Mouse (Mus musculus): ENCODE measurements around the gene Fbxl7.

Fbxl7 gene

GRCm38 (mm10) chr15:26701949-26702675, 193.3 kb downstream of the Fbxl7 start:
- DNase-seq (ENCODE audit: low spot score in 2 of 2), result no peak

GRCm38 (mm10) chr15:26693075-26693474, 202.3 kb downstream of the Fbxl7 start:
- no peak for DNase-seq (ENCODE audit: low spot score in 2 of 2)

- no peak for DNase-seq (ENCODE audit: low spot score in 2 of 2)
These were observed 206.8 kb downstream of the Fbxl7 start for GRCm38 (mm10) chr15:26688472-26689104.

GRCm38 (mm10) chr15:26687729-26688128, 207.7 kb downstream of the Fbxl7 start:
- no peak for DNase-seq (ENCODE audit: low spot score in 2 of 2)

- no peak for DNase-seq (ENCODE audit: low spot score in 2 of 2)
These were observed 213.1 kb downstream of the Fbxl7 start for GRCm38 (mm10) chr15:26682279-26682678.

- DNase-seq (ENCODE audit: low spot score in 2 of 2), result no peak
These were observed 222.0 kb downstream of the Fbxl7 start for GRCm38 (mm10) chr15:26673239-26673859.

- DNase-seq (ENCODE audit: low spot score in 2 of 2), result no peak
These were observed 240.4 kb downstream of the Fbxl7 start for GRCm38 (mm10) chr15:26654988-26655387.

GRCm38 (mm10) chr15:26642563-26642962, 252.8 kb downstream of the Fbxl7 start:
- no peak for DNase-seq (ENCODE audit: low spot score in 2 of 2)

- no peak for DNase-seq (ENCODE audit: low spot score in 2 of 2)
These were observed 255.7 kb downstream of the Fbxl7 start for GRCm38 (mm10) chr15:26639726-26640125.

- no peak for DNase-seq (ENCODE audit: low spot score in 2 of 2)
These were observed 259.8 kb downstream of the Fbxl7 start for GRCm38 (mm10) chr15:26635591-26635990.

- no peak for DNase-seq (ENCODE audit: low spot score in 2 of 2)
These were observed 267.2 kb downstream of the Fbxl7 start for GRCm38 (mm10) chr15:26628181-26628580.

GRCm38 (mm10) chr15:26623242-26623641, 272.1 kb downstream of the Fbxl7 start:
- no peak for DNase-seq (ENCODE audit: low spot score in 2 of 2)

- no peak for DNase-seq (ENCODE audit: low spot score in 2 of 2)
These were observed 275.1 kb downstream of the Fbxl7 start for GRCm38 (mm10) chr15:26620279-26620678.

- DNase-seq (ENCODE audit: low spot score in 2 of 2), result no peak
These were observed 276.2 kb downstream of the Fbxl7 start for GRCm38 (mm10) chr15:26619221-26619620.

GRCm38 (mm10) chr15:26596239-26596638, 299.1 kb downstream of the Fbxl7 start:
- DNase-seq (ENCODE audit: low spot score in 2 of 2), result no peak

GRCm38 (mm10) chr15:26579947-26580709, 315.3 kb downstream of the Fbxl7 start:
- DNase-seq (ENCODE audit: low spot score in 2 of 2), result no peak

GRCm38 (mm10) chr15:26578500-26578899, 316.9 kb downstream of the Fbxl7 start:
- DNase-seq (ENCODE audit: low spot score in 2 of 2), result no peak

- no peak for DNase-seq (ENCODE audit: low spot score in 2 of 2)
These were observed 329.3 kb downstream of the Fbxl7 start for GRCm38 (mm10) chr15:26566076-26566475.

GRCm38 (mm10) chr15:26553620-26554019, 341.8 kb downstream of the Fbxl7 start:
- no peak for DNase-seq (ENCODE audit: low spot score in 2 of 2)

- no peak for DNase-seq (ENCODE audit: low spot score in 2 of 2)
These were observed 361.2 kb downstream of the Fbxl7 start for GRCm38 (mm10) chr15:26533997-26534700.

- DNase-seq (ENCODE audit: low spot score in 2 of 2), result no peak
These were observed 376.2 kb downstream of the Fbxl7 start for GRCm38 (mm10) chr15:26519220-26519631.

GRCm38 (mm10) chr15:26501024-26501423, 394.4 kb downstream of the Fbxl7 start:
- DNase-seq (ENCODE audit: low spot score in 2 of 2), result no peak
